Mouse (Mus musculus) splenic B cell, adult 2 months (primary cell): ENCODE data around the gene Rrp36.

Source experiments
- DNase-seq: peaks from one replicate; pipeline ENCODE4 v3.0.0-alpha.2; 2011; ENCODE audit warnings: low read depth, low spot score
- H3K27me3 ChIP-seq: 2 replicates; pipeline ENCODE4 v1.6.1; 2012; ENCODE audit warnings: mild to moderate bottlenecking, low read length, moderate library complexity, mixed read lengths; ENCODE audit not compliant: control insufficient read depth, poor library complexity, insufficient read depth, severe bottlenecking
- H3K36me3 ChIP-seq: 2 replicates; pipeline ENCODE4 v1.6.1; 2012; ENCODE audit warnings: mild to moderate bottlenecking, low read length, moderate library complexity, mixed read lengths; ENCODE audit not compliant: control insufficient read depth, poor library complexity, insufficient read depth, severe bottlenecking

The Rrp36 gene

GRCm38 (mm10) chr17:46674530-46675283, 555 bp upstream of the Rrp36 start:
- DNase-seq = no peak
- Histone ChIP-seq H3K27me3 (no peaks in the 10 kb centered on the region), H3K36me3 (peaks cover 7% of the 10 kb centered on the region)

DNA sequence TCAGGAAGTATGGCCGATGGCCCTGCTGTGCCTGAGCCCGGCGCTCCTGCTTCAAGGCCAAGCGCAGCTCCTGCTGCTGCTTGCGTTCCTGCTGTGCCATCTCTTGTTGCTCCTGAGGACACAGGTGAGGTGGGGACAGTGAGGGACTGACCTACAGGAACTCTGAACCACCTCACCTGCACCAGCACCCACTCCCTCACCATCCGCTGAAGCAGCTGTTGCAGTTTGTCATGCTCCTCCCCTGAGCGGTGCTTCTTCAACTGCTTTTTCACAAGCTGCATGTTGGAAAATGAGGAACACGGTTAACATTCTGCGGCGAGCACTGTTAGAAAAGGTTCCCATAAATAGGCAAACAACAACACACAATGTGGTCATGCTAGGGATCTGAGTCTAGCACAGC, 4.2 kb downstream of the Rrp36 start:
- Histone ChIP-seq H3K27me3 (no peaks in the 10 kb centered on the region), H3K36me3 (peaks cover 14% of the 10 kb centered on the region)
- DNase-seq = no peak

DNA sequence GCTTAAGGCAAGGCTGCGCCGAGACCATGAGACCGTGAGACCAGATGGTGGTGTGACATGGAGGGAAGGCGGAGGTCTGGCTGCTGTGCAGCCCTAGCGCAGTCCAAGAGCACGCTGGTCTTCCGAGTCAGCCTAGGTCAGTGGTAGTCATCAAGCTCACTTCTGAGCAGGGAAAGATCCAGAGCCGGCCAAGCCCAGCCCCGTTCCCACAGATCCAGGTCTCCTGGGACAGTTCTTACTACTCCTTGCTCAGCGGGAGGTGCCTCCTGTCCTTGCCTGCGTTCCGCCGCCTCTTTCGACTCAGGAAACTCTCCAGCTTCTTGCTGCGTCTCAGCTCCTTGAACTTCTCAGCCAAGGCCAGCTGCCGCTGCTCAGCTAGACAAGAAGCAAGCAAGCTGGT, 6.4 kb downstream of the Rrp36 start:
- DNase-seq = no peak
- Histone ChIP-seq H3K27me3 (no peaks in the 10 kb centered on the region), H3K36me3 (peaks cover 14% of the 10 kb centered on the region)

DNA sequence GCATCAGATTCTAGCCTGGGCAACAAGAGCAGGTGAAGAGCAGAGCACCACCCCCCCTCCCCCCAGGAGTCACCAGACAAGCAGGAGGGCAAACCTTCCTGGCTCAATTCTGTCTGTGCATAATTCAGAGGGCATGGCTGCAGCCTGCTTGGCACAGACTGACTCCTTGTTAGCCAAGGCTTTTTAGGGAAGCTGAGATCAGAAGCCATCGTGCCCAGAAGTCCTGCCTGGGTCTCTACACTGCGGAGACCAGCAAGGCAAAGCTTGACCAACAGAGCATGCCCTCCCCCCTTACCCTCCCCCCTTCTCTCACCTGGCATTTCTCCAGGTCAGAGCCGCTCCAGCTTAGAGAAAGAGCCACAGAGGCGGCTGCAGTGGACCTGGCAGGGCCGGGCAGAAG, 11.4 kb downstream of the Rrp36 start:
- peaks cover 7% of the 10 kb centered on the region; the same call in 1 of the 2 replicates for H3K36me3 ChIP-seq
- no peak for DNase-seq
- H3K27me3 ChIP-seq = no peaks in the 10 kb centered on the region

GRCm38 (mm10) chr17:46661981-46662380, 12.2 kb downstream of the Rrp36 start:
- no peak for DNase-seq
- no peaks in the 10 kb centered on the region for H3K27me3 ChIP-seq

GRCm38 (mm10) chr17:46661351-46661750, 12.8 kb downstream of the Rrp36 start:
- H3K36me3 ChIP-seq = 0 out of 2 replicates have a peak, but pooled peaks cover 1% of the 10 kb centered on the region

More at GRCm38 (mm10) chr17:46661981-46662380, 12.2 kb downstream of the Rrp36 start:
- peaks cover 5% of the 10 kb centered on the region; the same call in 1 of the 2 replicates for H3K36me3 ChIP-seq

DNA sequence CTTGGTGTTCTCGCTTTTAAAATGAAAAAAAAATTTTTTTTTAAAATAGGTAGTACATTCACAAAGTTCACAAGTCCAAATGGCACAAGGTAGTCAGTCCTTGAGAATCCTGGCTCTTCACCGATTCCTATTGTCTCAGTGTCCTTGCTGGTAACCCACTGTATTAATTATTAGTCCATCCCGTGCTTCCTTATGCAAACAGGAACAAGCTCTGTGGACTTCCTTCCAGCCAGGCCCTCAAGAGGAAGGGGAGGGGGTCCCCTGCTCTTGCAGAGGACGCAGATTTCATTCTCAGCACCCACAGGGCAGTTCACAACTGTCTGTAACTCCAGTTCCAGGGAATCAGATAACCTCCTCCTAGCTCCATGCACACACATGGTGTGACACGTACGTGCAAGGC, 18.1 kb downstream of the Rrp36 start:
- no peaks in the 10 kb centered on the region for H3K36me3 ChIP-seq
- H3K27me3 ChIP-seq = no peaks in the 10 kb centered on the region
- no peak for DNase-seq

More at GRCm38 (mm10) chr17:46661351-46661750, 12.8 kb downstream of the Rrp36 start:
- H3K27me3 ChIP-seq = no peaks in the 10 kb centered on the region
- no peak for DNase-seq

DNA sequence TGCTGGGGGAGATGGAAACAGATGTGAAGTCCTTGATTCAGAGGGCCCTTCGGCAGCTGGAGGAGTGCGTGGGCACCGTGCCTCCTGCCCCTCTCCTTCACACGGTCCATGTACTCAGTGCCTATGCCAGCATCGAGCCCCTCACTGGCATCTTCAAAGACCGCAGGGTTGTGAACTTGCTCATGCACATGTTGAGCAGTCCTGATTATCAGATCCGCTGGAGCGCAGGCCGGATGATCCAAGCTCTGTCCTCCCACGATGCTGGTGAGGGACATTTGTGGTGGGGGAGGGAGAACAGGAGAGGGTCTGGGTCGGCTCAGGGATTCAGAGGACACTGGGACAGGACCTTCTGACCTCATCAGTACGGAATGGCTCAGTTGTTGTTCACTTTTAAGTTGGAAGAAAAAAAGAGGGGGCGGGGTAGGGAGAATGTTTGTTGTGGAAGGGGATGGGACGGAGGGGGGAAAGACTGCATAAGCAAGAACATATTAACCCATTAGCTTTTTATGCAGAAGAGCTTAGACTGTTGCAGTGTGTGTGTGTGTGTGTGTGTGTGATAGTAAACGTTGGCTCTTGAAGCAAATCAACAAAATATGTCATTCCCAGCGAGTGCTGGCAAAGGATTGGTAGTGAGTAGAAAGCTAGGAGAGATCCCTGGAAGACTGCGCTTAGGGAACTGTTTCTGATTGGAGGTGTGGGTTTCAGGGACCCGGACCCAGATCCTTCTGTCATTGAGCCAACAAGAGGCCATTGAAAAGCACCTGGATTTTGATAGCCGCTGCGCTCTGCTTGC, 22.2 kb downstream of the Rrp36 start:
- no peaks in the 10 kb centered on the region for H3K27me3 ChIP-seq
- H3K36me3 ChIP-seq = no peaks in the 10 kb centered on the region
- no peak for DNase-seq

GRCm38 (mm10) chr17:46651292-46651691, 22.9 kb downstream of the Rrp36 start:
- Histone ChIP-seq H3K27me3 (no peaks in the 10 kb centered on the region), H3K36me3 (no peaks in the 10 kb centered on the region)
- DNase-seq = no peak

GRCm38 (mm10) chr17:46650232-46651031, 23.7 kb downstream of the Rrp36 start, which contains the start of gene Cul7:
TSS of gene Cul7 (plus strand) at chr17:46650337.
- no peaks in the 10 kb centered on the region for H3K27me3 ChIP-seq
- DNase-seq = peak; percentile 74
- no peaks in the 10 kb centered on the region for H3K36me3 ChIP-seq

GRCm38 (mm10) chr17:46649811-46650210, 24.3 kb downstream of the Rrp36 start:
- Histone ChIP-seq H3K27me3 (no peaks in the 10 kb centered on the region), H3K36me3 (no peaks in the 10 kb centered on the region)
- no peak for DNase-seq

- DNase-seq = no peak
- H3K27me3 ChIP-seq = no peaks in the 10 kb centered on the region
- H3K36me3 ChIP-seq = no peaks in the 10 kb centered on the region
These were observed 25.7 kb downstream of the Rrp36 start for GRCm38 (mm10) chr17:46648436-46648835.

- Histone ChIP-seq H3K27me3 (no peaks in the 10 kb centered on the region), H3K36me3 (no peaks in the 10 kb centered on the region)
- no peak for DNase-seq
These were observed 26.9 kb downstream of the Rrp36 start for GRCm38 (mm10) chr17:46647279-46647678.

- H3K36me3 ChIP-seq = no peaks in the 10 kb centered on the region
- DNase-seq = no peak
- H3K27me3 ChIP-seq = no peaks in the 10 kb centered on the region
These were observed 27.9 kb downstream of the Rrp36 start for GRCm38 (mm10) chr17:46646322-46646662.
